Mouse (Mus musculus) left cerebral cortex, adult 18-20 months (tissue): Measurements from ENCODE around the gene Cacna2d1. TPM values are rescaled to one million over a fixed set of nuclear protein-coding genes. Genes with fewer than 3 reads are reported as not detected.
A peak's percentile ranks its signal among the peaks of the same experiment; 100 is the strongest.

Source experiments
- DNase-seq, 2 experiments: peaks; one replicate each; pipeline ENCODE4 v3.0.0; 2021 to 2022; ENCODE audit warnings: low spot score in 2 of 2, mixed read lengths in 1 of 2
- total RNA-seq, 2 experiments: library from RNA; stranded (reverse); gene quantifications; 2 replicates each; pipeline ENCODE4 v1.2.3; 2021

Cacna2d1 gene
- total RNA-seq, 2 experiments from 2014 or later: 181 TPM

DNA sequence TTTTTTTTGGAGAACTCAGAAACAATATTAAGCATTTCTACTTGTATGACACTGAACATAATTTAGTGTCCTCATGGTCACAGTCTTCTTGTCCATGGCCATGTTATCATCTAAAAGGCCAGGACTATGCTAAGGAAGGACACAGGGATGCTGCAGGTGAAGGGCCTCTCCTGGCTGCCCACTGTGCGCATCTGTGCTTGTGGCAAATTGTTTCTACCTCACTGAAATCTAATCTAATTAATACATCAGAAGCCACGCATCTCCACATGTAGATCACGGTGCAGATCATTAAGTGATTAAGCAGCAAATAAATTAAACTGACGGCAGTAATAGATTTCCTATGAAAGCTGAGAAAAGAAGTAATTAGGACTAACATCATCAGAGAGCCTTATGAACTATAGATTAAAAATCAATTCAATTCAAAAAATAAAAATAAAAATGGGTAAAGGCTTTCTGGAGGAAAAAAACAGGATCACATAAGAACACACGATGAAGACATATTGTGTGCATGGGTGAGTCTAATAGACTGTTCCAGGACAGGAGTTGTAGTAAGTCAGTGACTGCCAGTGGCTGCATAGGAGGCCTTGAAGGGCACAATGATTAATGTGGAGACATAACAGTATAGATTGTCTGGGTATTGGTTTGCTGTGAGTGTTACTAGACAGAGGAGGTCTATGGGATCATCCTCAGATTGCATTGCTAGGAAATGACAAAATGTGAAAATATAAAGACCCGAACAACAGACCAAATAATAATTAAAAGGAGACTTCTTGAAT is 318.4 kb downstream of the Cacna2d1 start:
- DNase-seq: no peak

DNA sequence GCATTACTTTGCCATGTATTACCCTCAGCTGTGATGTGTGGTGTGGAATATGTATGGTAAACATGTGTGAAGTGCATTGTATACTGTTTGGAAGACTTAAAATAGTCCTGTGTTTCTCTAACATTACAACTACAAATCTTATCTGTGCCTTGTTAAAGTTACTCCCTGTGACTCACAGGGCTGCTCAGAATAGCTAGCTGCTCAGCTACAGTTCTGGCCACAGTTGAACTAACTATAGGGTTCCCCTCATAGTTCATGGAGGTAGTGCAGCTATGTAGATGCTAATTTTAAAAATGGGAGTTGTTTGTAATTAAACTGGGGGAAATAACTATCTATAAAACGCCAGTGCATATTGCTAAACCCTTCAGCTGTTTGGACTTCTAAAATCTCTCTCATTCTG is 319.3 kb downstream of the Cacna2d1 start:
- no peak for DNase-seq

DNA sequence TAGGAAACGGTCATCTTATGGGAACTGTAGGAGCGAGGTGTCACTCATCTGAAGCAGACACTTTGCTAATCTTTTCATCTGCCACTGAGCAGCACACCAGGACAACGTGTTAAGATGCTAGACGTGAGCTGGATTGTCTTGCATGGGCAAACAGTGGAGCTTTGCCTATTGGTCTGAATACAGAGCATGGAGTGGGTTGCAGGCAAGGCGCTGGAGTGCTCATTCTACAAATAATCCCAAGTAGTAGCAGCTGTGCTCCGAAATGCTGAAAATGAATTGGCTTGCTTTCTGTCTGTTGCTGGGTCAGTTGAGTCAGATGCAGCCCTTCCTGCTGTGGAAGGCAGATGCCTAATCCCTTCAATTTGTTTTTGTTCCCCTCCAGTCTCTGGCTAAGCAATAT is 330.9 kb downstream of the Cacna2d1 start:
- peak in 1 of 2 experiments; percentile 8 for DNase-seq

DNA sequence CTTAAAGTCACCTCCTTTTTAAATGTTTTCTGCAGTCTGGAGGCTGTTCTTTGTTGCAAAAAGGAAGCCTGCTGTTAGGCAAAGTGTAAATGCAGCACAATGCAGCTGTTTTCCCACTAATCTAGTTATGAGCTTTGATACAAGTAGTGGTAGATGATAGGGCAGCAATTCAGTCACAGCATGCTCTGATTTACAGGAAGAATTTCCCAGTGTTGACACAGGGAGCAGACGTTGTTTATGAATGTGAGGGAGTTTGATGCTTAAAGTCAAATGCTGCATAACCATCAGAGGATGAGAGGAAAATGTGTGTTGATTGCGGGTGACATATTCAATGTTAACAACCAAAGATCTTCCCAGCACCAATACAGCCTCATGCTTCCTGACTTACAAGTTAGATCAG is 342.6 kb downstream of the Cacna2d1 start:
- no peak for DNase-seq

DNA sequence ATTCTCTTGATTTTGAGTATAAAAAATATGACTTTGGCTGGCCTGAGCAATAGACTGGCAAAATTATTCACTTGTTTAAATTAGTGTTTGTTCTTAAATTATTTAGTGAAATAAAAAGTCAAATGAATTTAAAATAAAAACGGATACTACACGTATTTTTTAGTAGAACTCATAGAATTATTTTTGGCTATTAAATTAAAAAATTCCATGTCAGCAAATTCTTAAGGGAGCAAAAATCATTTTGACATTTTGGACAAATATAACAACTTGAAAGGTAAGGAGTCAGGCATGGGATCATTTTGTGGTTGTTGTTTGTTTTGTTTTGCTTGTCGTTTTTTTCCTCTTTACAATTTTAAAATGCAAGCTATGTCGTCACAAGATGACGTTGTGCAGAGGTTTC is 346.7 kb downstream of the Cacna2d1 start:
- DNase-seq: no peak

DNA sequence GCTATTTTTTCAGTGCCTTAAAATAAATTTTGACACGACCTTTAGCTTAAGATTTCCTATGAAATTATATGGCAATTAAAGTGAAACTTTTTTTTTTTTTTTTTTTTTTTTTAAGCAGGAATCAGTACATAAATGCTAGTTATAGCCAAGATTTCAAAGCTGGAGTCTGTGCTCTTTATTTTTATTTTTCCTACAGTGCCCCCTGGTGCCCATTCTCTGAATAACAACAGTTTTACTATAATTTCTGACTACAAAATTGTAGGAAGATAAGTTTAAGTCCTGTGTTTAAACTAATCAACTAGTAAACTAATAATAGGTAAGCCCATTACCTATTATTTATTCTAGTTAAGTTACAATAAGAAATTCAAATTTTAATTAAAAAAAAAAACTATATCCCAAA is 358.7 kb downstream of the Cacna2d1 start:
- peak; percentile 39 to 61 for DNase-seq

DNA sequence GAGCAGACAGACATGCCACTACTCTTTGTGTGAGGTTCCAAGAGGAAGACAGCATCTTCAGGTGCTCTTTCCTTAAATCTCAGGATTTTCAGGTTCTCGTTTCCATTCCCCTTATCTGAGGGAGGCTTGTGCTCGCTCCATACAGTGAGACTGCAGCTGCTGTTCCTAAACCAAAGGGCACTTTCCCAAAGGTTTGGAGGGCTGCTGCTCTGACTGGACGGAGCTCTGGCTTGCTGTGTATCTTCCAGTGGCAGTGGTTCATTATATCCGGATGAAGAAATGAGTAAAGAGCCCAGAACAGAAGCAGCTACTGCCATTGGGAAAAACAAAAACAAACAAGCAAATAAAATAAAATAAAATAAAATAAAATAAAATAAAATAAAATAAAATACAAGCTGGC is 359.3 kb downstream of the Cacna2d1 start:
- DNase-seq: no peak

DNA sequence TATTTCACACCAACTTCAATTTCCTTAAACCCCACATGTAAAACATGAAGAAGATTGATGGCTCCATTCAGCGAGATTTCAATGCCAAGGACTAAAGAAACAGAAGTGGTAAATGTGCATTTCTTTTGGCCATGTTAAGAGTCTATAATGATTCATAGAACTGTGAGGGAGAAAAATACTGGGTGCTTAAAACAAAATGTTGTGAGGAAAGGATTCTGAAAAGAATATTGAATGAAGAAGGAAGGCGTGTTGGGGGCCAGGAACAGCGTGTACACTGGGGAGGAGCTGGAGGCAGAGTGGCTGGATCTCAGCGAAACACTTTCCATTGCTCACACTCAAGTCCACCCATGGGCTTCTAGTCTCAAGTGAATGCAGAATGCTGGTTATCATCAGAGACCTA is 360.2 kb downstream of the Cacna2d1 start:
- DNase-seq: no peak

DNA sequence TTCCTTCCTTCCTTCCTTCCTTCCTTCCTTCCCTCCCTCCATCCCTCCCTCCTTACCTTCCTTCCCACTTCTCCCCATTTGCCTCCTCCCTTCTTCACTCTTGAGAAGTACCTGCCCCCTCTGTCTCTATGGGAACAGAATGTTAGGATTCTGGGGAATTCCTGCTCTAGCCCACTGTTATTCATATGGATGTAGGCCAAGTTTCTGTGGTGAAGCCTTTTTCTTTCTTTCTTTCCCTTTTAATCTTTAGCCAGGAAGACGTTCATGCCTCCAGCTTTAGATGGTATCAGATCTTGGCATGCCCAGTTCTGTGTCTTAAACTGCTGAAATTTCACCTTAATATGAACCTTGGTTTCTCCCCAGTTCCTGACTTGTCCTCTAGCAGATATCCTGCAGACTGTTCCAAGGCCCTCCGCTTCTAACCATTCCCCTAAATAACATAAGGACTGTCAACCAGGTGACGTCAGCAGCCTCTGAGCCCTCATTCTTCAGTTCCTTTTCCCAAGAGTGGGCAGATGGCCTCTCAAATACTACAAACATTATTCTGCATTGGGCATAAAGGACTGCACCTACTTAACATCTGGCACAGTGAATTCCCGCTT is 362.8 kb downstream of the Cacna2d1 start:
- DNase-seq: no peak

DNA sequence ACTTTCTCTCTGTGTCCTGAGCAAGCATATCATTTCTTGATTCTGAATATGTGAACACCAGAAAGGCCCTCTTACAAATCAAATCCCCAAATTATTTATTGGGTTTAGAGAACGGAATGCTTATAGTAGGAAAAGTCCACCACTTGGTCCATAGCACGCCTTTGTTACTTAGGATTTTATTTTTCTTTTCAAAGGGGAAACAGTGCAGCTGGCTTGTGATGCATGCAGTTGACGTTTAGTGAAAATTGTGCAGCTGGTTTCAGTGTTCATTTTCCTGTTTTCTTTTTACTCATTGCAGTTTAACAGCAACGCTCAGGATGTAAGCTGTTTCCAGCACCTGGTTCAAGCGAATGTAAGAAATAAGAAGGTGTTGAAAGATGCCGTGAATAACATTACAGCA is 365.1 kb downstream of the Cacna2d1 start:
- no peak for DNase-seq

DNA sequence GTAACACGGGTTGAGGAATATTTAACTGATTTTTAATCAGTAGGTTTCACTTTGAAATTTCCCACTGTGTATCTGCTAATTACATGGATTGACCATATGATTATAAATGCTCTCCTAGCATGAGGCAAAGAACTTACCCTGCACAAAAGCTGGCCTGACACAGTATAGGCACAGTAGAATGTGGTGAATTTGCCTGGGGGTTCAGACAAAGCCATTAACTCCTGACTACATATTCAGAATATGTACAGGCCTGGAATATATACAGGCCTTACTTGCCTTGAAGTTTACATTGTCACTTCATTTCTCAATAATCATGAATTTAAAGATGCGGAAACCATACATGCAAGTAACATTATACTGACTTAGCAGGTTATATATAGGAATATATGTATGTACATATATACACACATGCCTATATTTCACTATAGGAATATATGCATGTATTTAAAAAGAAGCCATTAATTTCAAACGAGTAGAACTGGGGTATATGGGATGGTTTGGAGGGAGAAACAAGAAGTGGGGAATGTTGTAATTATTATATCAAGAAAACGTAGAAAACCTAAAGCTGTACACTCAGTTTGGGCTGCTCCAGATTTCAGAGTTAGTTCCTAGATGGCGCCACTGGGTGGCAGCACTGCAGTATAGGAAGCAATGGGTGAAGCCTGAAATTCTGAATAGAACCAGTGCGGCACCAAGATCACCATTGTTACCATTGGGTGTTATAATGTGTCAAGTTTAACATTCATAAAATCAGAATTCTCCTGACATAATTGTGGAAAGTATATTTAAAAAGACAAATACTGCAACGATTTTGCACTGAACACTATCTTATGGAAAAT is 374.9 kb downstream of the Cacna2d1 start:
- peak; percentile 77 to 81 for DNase-seq

DNA sequence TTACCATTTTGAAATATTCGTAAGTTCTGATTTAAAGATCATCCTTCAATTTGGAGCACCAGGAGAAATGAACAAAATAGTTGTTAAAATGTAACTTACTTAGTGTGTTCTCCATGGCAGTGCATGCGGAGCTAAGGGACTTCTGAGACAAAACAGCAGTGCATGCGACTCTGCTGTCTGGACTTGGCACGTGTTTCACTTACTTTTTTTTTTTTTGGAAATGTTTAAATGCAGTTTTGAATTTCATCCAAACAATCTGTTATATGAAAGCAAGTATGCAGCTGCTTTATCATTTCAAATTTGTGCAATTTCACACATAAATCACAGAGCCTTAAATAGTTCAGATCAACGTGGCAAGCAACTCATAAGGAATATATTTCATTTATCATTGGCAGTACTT is 379.8 kb downstream of the Cacna2d1 start:
- no peak for DNase-seq

DNA sequence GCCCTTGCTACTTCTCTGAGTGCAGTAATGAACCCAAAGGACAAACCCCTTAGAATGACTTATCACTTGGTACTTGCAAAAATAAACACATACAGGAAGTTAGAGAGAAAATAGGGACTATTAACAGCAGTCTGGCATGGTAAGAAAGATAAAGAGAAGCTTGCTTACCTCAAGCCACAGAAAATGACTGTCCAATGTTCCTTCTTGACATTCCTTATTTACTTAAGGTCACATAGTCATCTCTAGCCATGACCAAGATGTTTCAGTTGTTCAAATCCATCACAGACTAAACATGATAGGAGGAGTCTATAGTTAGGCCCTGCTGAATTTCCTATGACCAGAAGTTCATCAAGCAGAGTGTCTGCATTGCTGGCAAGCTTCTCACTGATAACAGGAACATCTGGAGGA is 381.5 kb downstream of the Cacna2d1 start:
- DNase-seq: no peak

DNA sequence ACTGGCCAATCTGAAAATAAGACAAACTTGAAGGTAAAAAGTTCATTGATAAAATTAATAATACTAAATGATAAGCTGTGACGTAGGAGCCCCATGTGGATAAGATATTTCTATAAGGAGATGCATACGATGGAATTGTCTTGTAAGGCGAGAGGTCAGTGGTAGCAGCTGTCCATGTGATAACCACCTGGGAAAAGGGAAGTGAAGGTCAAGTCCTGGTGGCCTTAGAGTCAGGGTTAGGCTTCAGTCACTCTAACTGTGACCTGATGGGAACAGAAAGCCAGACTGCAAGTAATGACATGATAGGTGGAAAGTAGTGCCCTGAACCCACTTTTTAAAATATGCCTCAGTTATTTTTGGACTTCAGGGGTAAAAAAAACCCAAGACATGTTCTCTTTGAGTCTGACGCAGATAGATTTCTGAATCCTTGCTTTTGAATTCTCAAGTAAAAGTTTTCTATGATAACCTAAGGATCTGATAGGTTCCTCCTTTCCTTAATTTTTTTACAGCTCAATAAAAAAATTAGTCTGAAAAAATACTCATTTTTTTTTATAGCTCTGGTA is 383.3 kb downstream of the Cacna2d1 start:
- no peak for DNase-seq

DNA sequence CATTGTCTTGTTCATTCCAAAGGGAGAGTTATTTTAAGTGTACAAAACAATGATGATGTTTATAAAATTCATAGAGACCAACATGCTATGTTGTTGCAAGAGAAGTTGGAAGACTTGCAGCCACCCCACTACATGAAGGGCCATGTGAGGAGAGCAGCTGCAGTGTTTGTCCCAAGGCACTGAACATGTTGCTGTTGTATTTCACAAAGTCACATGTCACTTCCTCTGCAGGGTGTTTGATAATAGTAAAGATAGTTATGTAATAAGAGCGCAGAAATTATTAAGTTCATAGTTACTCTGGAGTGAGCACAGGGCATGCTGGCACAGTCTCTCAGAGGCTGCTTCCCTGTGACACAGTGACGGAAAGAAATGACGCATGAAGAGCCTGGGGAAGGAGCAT is 392.1 kb downstream of the Cacna2d1 start:
- no peak for DNase-seq

DNA sequence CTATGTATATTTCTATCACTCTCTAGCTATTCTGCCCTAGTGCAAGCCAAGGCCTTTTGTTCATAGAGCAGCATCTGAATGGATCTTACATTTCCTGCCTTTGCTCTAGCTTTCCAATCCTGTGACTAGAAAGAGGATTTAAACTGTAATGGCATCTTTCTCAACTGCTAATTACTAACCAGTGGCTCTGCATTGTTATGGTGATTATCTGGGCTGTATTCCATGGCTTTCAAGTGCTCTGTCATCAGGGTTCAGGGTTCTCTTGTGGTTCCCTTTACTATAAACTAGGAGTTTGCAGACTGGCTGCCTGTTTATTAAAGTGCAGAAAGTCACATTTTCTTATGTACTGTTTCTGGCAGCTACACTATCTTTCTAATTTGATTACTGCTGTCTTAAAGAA is 410.9 kb downstream of the Cacna2d1 start:
- DNase-seq: no peak

DNA sequence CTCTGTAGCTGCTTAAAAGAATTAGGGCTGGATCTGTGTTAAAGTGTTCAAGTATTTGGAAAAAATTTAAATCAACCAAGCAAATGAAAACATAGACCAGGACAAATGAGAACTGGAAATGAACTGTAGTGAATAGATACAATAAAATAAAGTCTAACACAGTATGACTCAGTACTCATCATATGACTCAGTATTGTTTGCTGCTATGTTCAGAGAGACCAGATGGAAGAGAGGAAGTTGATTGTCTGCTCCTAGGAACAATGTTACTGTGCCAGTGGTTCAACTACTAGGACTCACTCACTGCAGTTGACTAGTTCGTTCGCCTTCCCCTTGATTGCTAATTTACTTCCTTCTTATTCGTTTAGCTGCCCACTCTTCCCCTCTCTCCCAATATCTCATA is 421.3 kb downstream of the Cacna2d1 start:
- no peak for DNase-seq

DNA sequence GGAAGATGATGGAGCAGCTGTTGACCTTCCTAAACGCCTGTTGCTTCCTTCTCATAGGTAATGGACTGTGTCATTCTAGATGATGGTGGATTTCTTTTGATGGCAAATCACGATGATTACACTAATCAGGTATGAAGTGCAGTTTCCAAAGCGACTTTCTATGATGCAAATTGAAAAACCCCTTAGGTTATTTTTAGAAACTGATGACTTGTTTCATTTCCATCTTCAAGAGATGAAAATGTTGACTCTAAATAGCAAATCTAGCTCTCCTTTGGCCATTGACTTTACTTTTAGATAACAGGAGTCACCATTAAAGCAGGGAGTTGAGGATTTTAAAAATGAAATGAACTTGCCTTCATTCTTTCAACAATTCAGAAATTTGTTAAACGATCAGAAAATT is 423.2 kb downstream of the Cacna2d1 start:
- DNase-seq: no peak

DNA sequence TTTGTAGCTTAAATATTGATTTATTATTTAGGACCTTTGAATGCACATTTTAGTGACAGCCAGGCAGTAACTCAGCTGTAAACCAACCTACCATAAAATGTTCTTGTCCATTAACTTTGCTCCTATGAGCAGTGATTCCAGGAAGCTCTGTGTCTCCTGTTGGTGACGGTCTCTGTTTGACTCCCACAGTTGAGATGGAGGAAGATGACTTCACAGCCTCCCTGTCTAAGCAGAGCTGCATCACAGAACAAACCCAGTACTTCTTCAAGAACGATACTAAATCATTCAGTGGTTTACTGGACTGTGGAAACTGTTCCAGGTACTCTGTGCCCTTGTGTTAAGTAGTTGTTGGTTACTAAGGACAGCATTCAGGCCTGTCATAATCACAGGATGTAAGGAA is 427.6 kb downstream of the Cacna2d1 start:
- DNase-seq: no peak

DNA sequence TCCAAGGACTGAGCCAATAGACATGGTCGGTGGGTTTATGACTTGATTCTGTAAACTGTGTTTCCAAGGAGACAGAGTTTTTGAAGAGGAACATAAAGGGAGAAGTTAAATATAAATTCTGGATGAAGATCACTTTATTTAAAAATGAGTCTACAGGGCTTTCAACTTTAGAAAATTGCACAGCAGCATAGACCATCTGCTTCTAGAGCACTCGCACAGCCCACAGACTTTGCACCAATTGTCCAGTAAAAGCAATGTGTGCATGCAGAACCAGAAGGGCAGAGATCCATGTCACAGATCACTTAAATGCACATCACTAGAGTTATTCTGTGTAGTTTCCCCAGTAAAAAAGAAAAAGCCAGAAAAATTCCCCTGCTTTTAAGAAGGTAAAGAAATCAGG is 428.7 kb downstream of the Cacna2d1 start:
- no peak for DNase-seq

DNA sequence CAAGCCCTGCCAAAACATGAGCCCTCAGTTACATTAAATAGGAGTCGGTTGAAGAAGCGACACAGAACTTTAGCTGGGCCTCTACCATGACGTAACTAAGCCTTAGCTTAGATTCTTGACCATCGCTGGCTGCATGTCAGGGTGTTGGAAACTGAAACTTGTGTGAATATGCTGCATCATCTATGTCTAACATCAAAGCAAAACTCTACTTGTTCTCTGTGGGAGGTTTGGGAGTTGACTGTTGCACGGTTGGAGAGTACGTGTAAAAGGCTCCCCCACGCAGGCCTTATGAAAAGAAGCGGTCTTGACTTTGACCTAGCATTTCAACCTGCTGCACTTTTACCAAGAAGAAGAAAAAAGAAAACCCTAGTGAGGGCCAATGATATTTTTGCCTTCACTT is 436.2 kb downstream of the Cacna2d1 start:
- no peak for DNase-seq

DNA sequence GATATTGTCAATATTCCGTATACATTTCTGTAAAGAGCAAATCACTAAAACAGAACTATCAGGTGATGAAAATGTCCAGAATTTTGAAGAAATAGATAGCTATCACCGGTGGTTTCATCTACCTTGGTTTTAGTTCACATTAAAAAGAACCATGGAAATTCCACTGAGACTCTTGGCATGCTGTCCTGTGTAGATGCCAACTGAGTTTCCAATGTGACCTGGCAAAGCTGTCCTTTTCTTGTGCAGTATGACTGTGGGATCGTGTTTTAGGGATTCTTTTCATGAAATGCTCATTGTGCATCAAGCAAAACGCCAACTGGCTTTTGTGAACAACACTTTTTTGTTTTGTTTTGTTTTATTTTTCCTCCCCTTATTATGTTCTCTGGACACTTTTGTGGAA is 439.5 kb downstream of the Cacna2d1 start:
- no peak for DNase-seq
